Mouse (Mus musculus) thymus, postnatal 36 days (tissue): ENCODE results near the gene Slc25a28.
A peak's percentile ranks its signal among the peaks of the same experiment; 100 is the strongest.

Experiments
- DNase-seq, 2 experiments: peaks; one replicate each; pipeline ENCODE4 v3.0.0; 2022; ENCODE audit warnings: mixed read lengths in 2 of 2

The Slc25a28 gene

DNA sequence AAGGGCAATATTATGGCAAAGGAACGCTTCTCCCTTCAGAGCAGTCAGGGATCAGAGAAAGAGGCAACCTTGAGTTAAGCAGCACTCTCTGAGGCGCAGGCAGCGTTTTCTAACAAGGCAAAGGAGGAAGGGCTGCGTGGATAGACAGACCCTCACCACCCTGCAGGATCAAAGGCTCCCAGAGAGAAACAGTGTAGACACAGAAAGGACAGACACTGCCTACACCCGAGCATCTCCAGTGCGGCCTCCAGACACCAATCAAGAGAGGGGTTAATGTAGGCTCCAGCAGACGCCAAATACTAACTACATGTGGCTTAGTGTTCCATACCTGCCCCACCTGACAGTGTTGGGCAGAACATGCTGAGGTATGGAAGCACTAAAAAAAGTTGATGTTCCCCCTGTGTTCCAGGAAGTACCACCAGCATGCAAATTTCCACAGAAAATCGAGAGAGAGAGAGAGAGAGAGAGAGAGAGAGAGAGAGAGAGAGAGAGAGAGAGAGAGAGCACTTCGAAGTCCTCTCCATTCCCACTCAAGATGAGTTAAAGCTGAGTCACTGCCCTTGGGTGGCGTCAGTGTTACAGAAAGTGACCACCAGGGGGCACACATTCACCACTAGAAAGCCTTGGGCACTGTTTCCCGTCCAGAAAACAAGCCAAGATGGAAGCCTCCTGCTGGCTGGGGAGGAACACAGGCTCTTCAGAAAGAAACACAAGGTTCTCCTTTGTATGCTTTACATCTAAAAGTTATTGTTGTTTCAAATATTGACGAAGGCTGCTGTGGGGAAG, 44.0 kb downstream of the Slc25a28 start:
- peak; percentile 64 to 71 for DNase-seq

- DNase-seq: no peak
These were observed 45.6 kb downstream of the Slc25a28 start for GRCm38 (mm10) chr19:43629088-43629487.

DNA sequence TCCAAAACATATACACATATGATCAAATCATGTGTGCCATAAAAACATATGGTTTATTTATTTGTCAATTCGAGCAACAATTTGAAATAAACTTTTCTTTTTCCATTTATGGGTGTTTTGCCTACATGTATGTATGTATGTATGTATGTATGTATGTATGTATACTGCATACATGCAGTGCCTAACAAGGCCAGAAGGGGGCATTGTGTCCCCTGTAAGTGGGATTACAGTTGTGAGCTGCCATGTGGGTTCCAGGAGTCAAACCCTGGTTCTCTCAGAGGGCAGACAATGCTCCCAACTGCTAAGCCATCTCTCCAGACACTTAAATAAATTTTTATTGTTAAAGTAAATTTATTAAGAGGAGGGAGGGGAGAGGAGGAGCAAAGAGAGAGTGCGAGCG, 47.3 kb downstream of the Slc25a28 start:
- DNase-seq: no peak

DNA sequence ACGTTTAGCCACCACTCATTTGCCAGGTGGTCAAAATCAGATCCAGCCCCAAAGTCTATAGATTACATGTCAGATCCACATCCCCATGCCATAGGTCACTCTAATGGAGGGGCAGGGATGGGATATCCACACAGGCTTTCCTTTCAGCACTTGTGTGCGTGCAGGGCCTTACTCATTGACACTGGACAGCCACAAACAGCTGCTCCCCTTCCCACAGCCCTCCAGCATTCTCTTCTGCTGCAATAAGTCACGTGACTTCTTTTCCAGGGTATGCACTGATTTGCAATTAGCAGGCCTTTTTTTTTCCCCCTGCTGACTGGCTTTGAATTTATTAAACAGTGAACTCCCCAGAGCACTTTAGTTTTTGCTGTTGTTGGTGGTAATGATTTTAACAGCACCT, 48.5 kb downstream of the Slc25a28 start:
- no peak for DNase-seq

DNA sequence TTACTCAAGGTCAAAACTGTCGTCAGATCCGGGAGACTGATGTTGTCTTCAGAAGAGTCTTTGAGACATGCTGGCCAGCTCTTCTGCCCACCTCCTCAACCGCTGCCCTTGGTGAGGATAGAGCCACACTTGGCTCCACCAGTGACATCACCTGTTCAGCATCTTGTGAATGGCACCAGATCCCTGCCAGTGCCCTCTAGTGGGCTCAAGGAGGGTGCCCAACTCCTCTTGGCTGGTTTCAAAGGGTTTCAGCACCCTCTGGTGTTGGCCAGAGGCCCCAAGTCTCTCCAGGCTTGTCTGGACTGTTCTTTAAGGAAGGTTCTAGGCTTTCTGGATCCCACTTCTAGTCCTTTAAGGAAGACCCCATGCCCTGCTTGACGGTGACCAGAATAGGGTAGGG, 50.8 kb downstream of the Slc25a28 start:
- DNase-seq: peak; percentile 54 to 55

GRCm38 (mm10) chr19:43619916-43620479, 54.7 kb downstream of the Slc25a28 start:
- no peak for DNase-seq

- DNase-seq: no peak
These were observed 56.1 kb downstream of the Slc25a28 start for GRCm38 (mm10) chr19:43618505-43619030.

DNA sequence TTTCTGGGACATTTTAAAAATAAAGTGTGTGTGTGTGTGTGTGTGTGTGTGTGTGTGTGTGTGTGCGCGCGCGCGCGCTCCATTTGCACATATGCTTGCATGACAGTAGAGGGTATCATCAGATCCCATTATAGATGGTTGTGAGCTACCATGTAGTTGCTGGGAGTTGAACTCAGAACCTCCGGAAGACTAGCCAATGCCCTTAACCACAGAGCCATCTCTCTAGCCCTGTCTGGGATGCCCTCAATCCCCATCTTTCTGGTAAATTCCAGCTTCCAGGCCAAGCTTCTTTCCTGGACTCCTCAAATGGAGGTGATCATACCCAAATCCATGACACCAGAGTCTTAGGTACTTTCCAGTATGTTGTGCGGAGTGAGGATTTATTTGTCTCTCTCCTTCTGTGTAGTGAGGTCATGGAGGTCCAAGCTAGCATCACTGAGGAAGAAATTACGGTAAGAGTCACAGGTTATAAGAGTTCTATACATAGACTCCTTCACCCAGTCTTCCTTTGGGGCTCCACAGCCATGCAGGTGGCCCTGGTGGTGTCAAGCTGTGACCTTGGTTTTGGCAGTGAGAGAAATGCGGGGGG, 56.8 kb downstream of the Slc25a28 start:
- DNase-seq: no peak

DNA sequence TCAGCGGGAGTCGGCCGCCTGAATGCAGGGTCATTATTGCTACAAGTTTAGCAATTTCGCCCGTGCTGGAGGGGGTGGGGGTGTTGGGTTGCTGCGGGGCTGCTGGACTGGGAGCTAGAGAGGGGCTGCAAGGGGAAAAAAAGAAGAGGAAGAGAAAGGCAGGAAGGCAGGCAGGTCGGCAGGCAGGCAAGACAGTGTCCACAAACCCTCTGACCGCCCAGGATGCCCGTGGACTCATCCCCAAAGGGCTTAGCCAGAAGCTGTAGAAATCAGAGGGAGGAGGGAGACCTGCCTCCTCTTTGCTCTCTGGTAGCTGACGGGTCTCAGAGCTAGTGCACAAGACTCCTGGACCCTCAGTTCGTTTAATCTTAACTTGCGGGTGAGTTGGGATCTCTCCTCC, 57.8 kb downstream of the Slc25a28 start:
- DNase-seq: no peak

- DNase-seq: no peak
These were observed 58.2 kb downstream of the Slc25a28 start for GRCm38 (mm10) chr19:43616415-43616861.

GRCm38 (mm10) chr19:43615571-43616414, 58.9 kb downstream of the Slc25a28 start:
- no peak for DNase-seq

DNA sequence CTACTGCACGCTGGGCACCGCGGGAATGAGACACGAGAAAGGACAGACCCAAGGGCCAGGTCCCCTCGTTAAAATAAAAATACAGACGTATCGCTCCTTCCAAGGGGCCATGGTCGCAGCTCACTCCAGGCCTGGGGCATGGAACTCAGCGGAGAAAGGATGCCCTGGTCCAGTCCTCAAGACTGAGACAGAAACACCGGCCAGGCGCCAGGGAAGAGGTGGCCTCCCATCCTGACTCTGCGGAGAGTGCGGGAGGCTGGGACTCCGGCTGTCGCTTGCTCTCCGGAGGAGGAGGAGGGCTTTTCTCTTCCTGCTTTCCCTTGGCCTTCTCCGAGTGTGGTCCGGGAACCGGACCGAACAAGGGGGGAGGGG, 59.6 kb downstream of the Slc25a28 start:
- no peak for DNase-seq

DNA sequence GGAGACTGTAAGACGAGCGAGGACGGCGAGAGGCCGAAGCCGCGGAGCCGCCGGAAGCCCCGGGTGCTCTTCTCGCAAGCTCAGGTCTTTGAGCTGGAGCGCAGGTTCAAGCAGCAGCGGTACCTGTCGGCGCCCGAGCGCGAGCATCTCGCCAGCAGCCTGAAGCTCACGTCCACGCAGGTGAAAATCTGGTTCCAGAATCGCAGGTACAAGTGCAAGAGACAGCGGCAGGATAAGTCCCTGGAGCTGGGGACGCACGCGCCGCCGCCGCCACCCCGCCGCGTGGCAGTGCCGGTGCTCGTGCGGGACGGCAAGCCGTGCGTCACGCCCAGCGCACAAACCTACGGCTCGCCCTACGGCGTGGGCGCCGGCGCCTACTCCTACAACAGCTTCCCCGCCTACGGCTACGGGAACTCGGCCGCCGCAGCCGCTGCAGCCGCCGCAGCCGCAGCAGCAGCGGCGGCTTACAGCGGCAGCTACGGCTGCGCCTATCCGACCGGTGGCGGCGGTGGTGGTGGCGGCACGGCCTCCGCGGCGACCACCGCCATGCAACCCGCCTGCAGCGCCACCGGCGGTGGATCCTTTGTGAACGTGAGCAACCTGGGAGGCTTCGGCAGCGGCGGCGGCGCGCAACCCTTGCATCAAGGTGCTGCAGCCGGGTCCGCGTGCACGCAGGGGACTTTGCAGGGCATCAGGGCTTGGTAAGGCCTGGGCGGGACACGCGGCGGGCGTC, 60.2 kb downstream of the Slc25a28 start:
- DNase-seq: peak; percentile 26 to 28
